Mouse (Mus musculus): ENCODE results near the gene Ncapd3. TPM values are rescaled to one million over a fixed set of nuclear protein-coding genes. Genes with fewer than 3 reads are reported as not detected.

The Ncapd3 gene
- polyA plus RNA-seq (2012; rRNA removed): 35.9 and 40.5 TPM in 2 replicates

GRCm38 (mm10) chr9:27029828-27030762 is at the start of gene Ncapd3, which contains the start of gene Vps26b:
Gene Ncapd3 (plus strand): TSS chr9:27030175.
Gene Vps26b (minus strand): TSS chr9:27030065.

GRCm38 (mm10) chr9:26999461-27000395 is 30.2 kb upstream of the Ncapd3 start, which contains the start of the genes Acad8 and Thyn1:
Gene Acad8 (minus strand): TSS chr9:26999566.
Gene Thyn1 (plus strand): TSS chr9:26999710.

Other genes with a start within 250 kb of the Ncapd3 start
- gene Glb1l2, start 223.7 kb upstream of the Ncapd3 start, polyA plus RNA-seq (2012; rRNA removed): 3.2 and 3.3 TPM in 2 replicates
- 0.11 TPM in 1 of 2 replicates, not detected in the other for gene Glb1l3, start 169.3 kb upstream of the Ncapd3 start, polyA plus RNA-seq (2012; rRNA removed)
- 0.31 and 0.53 TPM in 2 replicates for gene Gm1110, start 107.1 kb upstream of the Ncapd3 start, polyA plus RNA-seq (2012; rRNA removed)
- 40.2 and 40.9 TPM in 2 replicates for gene Acad8, start 30.6 kb upstream of the Ncapd3 start, polyA plus RNA-seq (2012; rRNA removed)
- 84.5 and 99.1 TPM in 2 replicates for gene Thyn1, start 30.5 kb upstream of the Ncapd3 start, polyA plus RNA-seq (2012; rRNA removed)
- 67.3 and 72.8 TPM in 2 replicates for gene Vps26b, start 110 bp upstream of the Ncapd3 start, polyA plus RNA-seq (2012; rRNA removed)
- gene Jam3, start 125.2 kb downstream of the Ncapd3 start, polyA plus RNA-seq (2012; rRNA removed): 69.5 and 69.7 TPM in 2 replicates